Mouse (Mus musculus) c-Kit-positive CD71-negative TER-119-negative erythroid progenitor cells, embryonic 14.5 days (primary cell): ENCODE measurements around the gene Calcoco2.
"Not testable (repeated sequence)": the region's sequence is repeated elsewhere in the genome, so short reads cannot be mapped to it uniquely, and the experiment has no call there.

Experiments
- DNase-seq: peaks from one replicate; pipeline ENCODE4 v3.0.0-alpha.2; 2013; ENCODE audit warnings: low read depth

Gene Calcoco2

DNA sequence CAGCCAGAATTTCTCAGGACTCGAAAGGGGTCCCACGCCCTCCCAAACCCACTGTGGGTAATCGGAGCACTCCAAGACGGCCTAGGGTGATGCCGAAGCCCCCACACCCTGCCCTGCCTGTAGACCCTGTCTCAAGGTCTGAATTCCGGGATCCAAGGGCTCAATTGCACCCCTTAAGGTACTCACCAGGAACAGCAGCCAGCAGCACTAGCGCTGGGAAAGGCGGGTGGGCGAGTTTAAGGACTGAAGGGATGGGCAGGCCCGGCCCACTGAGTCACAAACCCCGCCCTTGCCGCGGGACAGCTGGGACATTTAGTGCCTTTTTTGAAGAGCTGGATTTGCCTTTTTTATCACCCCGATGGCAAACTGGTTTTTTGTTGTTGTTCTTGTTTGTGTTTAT, at the start of gene Calcoco2:
Gene Calcoco2, minus strand, starts transcription at position 214 of the 400 bp plus-strand sequence.
- DNase-seq: no peak

DNA sequence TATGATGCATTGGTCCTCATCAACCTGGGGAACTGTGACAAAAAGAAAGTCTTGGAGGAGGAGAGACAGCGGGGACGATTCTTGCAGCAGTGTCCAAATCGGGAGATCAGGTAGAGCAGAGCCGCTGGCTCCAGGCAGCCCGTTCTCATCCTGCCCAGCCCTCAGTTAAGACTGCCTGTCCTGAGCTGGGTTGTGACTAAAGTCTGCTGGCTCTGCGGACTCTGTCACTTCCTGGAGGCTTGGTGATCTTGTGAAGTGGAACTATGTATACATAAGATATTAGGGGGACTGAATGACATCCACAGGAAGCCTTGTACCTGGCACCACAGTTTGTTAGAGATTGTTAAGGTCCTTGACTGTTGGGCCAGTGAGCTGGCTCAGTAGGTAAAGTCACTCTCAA, 35.7 kb upstream of the Calcoco2 start:
- no peak for DNase-seq

DNA sequence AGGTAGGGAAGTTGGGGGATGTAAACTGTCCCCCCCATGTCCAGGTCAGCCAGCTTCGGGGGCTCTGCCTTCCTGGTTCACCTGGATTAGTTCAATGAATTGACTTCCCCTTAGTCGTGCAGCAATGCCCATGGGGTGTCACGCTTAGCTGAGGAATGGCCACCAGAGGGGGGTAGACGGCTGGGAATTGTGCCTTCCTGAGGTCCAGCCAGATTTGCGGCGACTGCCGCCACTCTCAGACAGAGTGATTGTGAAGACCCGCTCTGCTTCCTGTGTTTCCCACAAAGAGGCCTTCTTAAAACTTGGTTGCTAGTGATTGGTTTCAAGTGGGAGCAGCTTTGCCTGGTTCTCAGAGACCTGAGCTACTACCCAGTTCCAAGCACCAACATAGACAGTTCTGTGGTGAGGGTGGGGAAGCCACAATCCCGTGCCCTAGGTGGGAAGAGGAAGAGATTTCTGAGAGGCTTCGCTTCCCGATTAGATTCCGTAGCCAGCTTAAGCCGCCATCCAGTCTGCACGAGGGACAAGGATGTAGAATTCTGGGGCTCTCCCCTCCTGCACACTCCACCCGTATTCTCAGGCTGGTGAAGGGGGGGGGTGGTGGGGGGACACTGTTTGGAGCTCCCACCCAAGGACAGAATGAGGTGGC, 34.0 kb upstream of the Calcoco2 start:
- peak; percentile 45 for DNase-seq

DNA sequence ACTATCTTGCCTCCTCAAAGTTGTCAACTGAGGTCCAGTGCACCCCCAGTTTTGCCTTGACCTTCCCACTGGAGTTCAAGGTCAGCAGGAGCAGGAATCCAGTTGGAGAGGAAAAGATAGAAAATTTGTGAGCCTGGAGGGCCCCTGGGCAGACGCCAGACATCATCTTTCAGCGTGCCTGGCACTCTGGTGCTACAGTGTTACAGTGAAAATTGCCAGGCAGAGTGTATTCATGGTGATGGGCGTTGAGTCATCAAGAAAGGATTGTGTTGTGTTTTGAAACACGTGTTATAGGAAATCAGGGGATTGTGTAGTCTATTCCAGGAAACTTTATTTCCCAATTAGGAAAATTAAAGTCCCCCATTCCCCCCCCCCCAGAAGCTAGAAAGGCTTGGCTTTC, 32.0 kb upstream of the Calcoco2 start:
- no peak for DNase-seq

DNA sequence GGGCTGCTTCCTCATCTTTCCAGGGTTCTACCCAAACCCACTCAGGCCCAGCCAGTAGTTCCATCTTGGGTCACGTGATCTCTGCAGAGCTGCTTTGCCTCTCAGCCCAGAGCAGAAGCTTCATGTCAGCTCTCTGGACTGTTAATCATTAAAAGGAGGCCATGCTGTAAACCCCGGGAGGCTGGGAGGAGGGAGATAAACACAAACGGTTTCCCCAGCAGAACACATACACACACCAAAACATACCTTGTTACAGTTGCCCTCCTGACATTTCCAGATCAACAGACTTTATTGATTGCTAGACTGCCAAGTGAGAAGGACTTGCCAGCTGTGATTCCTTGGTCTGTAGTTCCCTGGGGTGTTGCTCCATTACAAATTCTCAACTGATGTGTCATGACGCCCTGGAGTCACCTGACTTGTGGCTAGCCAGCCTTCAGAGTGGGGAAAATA, 29.0 kb upstream of the Calcoco2 start:
- no peak for DNase-seq

DNA sequence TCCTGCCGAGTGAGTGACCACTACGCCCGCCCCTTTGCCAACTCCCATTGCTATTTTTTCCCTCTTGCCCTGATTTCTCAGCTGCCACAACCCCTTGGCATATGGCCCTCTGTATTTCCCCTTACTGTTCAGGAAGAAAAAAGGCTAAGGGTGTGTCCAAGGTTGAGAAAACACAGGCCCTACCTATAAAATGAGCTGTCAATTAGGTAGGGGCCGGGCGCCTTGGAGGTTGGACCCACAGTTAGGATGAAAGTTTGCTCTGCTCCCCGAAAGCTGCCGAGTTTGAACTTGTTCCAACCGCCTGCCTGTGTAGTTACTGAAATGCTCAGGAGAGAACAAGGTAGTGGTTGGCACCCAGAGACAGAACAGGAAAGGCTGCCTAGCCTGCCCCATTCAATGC, 24.1 kb upstream of the Calcoco2 start:
- DNase-seq: no peak

DNA sequence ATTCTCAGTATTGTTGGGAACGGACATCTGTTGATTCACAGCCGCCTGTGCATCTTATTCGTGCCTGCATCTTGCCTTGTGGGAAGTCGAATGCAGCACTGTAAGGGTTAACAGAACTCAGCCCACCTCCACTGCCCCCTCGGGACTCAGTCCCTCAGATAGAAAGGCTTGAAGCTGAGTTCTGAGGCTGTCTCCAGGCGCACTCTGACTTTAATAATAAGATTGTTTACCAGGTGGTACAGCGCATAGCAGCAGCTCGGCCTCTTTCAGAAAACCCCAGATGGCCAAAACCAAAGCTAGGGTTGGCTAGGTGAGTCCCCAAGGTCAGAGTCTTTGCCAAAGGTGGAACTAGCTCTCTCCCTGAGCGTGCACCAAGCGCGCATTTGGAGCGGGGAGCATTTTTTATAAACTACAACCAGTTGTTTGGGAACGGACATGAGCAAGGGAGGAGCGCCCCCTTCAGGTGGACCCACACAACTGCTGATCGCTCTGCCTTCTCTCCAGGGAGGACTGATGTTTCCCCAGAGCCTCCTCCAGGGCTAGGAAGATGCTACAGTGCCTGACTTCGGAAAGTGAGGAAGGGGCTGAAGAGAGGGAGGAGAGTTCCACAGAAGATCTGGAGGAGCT, 21.6 kb upstream of the Calcoco2 start, which contains the start of gene Ttll6:
Gene Ttll6, plus strand, starts transcription at position 548 of the 627 bp plus-strand sequence.
- DNase-seq: peak; percentile 50

DNA sequence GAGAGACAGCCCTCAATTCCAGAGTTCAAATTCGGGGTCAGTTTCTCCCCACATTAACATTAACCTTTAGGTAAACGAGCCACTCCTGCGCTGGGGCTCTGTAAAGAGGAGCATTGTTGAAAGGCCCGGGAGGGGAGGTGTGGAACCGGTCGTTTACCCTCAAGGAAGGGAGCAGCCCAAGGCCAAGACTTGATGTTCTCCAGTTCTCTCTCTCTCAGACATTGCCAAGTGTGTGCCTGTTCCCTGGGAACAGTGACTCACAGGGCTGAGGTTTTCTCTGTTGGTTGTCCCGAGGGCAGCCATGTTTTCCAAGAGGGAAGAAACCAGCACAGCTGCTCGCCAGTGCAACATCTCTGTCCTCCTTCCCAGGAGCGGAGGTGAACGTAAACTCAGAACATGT, 18.8 kb upstream of the Calcoco2 start:
- no peak for DNase-seq

DNA sequence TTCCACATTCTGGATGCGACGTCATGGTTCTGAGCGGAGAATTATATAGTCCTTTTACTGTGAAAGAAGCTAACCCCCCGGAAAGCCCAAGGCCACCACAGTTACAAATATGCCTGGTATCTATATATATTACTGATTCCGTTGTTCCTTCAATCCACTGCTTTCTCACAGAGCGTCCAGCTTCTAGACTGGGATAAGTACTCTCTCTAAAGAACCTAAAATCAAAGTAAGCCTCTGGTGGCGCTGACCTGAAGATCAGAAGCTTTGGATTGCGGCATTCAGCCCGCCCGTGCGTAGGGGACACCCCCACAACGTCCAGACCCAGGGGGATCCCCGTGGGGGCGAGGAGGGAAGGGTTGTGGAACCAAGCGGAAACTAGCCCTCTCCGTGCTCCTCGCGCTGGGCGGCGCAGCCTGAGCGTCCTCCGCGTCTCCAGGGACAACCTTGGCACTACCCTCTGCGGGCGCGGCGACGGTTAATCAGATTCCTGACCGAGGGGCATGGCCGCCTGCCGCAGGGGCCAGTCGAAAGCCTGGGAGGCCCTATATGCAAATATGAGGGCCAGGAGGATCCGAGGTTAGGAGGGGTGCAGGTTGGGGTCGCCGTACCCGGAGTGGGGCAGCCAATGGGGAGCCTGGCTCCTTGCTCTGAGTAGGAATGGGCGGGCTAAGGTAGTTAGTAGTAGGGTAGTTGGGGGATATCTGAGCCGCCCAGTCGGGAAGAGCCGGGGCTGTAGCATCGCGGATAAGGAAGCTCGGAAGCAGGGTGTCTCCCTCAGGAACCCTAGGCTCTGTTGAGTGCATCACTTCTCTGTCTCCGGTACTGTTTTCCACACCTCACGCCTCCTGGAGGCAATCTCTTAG, 12.5 kb upstream of the Calcoco2 start:
- no peak for DNase-seq

DNA sequence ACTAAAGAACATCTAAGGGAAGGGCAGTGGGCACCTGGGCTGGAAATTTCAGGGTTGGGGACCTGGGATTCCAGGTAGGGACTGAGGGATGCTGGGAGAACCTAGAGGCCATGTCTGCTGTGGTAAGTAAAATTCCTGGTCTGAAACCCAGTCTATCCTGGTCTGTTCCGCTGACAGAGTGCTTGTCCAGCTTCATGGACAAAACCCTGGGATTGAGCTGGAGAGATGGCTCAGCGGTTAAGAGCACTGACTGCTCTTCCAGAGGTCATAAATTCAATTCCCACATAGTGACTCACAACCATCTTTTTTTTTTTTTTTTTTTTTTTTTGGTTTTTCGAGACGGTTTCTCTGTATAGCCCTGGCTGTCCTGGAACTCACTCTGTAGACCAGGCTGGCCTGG, 11.0 kb upstream of the Calcoco2 start:
- DNase-seq: not testable (repeated sequence)

DNA sequence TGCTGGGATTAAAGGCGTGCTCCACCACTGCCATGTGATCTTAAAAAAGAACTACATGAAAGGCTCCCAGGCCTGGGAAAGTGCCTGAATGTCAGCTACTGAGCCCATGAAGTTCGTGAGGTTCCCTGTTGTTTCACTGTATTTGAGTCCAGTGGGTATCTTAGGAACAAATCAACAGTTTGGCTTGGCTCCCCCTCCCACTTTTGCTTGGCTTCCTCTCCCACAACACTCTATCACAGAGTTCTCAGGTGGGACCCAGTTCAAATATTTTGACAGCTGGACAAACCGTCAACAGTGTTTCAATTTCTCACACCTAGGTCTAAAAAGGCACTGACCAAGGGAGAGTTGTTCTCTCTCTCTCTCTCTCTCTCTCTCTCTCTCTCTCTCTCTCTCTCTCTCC, 7.6 kb upstream of the Calcoco2 start:
- DNase-seq: no peak

DNA sequence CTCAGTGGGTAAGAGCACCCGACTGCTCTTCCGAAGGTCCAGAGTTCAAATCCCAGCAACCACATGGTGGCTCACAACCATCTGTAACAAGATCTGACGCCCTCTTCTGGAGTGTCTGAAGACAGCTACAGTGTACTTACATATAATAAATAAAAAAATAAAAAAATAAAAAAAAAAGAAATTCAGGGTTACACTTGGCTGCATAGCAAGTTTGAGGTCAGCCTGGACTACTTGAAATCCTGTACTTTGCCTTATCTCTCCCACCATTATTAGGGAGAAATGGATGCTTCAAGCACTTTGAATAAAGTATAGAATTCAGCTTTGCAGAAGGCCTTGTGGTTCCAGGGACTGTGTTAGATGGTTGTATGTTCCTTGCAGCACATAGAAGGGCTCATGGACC, 5.2 kb upstream of the Calcoco2 start:
- not testable (repeated sequence) for DNase-seq

DNA sequence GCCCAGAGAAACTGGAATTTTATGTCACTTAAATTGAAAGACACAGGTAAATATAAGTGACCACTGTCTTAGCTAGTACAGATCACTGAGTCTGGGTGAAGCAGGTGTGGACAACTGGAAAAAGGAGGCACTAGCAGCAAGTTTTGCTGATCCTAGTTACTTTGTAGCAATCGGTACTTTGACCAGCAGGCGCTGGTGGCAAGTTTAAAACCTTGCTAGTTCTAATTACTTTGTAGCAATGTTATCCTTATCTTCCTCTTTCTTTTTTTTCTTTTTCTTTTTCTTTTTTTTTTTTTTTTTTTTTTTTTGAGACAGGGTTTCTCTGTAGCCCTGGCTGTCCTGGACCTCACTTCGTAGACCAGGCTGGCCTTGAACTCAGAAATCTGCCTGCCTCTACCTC, 4.4 kb upstream of the Calcoco2 start:
- DNase-seq: no peak

DNA sequence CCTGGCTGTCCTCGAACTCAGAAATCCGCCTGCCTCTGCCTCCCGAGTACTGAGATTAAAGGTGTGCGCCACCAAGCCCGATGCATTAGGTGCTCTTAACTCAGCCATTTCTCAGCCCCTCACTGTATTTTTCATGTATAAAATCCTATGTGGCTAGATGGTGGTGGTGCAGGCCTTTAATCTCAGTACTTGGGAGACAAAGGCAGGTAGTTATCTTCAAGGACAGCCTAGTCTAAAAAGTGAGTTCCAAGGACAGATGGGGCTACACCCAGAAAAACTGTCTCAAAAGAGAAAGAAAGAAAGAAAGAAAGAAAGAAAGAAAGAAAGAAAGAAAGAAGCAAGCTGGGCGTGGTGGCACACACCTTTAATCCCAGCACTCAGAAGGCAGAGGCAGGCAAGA, 3.7 kb upstream of the Calcoco2 start:
- DNase-seq: no peak

DNA sequence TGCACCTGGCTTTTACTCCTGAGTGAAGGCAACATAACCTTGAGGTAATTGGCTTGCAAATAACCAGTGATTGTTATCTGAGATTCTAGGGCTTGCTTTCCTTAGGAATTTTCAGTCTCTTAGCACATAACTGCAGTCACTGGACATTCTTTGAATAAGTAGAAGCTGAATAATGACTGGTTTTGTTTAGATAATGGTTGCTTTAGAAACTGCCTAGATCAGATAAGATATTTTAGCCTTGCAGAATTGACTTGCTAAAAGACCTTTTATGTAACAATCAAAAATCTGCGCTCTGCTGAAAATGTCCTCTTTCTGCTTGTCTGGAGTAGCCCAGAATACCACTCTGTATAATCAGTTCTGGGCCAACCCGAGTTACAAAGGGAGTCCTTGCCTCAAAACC, 2.3 kb upstream of the Calcoco2 start:
- DNase-seq: no peak

DNA sequence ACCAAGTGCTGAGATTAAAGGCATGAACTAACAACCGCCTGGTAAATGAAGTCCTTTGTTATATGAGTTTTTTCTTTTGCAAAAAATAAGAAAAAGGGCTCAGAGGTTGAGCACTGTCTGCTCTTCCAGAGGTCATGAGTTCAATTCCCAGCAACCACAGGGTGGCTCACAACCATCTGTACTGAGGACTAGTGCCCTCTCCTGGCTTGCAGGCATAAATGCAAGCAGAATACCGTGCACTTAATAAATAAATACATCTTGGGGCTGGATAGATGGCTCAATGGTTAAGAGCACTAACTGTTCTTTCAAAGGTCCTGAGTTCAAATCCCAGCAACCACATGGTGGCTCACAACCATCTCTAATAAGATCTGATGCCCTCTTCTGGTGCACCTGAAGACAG, 814 bp downstream of the Calcoco2 start:
- not testable (repeated sequence) for DNase-seq

DNA sequence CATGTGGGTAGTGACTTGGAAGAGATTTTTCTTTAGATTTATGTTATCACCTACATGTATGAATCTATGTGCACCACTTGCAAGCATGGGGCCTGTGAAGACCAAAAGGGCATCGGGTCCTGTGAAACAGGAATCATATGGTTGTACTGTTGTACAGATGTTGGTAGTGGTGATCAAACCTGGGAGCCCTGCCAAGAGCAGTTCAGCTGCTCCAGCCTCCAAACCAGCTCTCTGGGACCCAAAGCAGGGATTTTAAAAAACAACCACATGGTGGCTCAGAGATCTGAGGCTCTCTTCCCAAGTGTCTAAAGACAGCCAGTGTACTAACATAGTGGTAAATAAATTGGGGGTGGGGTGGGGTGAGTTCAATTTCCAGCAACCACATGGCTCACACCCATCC, 3.4 kb downstream of the Calcoco2 start:
- no peak for DNase-seq

DNA sequence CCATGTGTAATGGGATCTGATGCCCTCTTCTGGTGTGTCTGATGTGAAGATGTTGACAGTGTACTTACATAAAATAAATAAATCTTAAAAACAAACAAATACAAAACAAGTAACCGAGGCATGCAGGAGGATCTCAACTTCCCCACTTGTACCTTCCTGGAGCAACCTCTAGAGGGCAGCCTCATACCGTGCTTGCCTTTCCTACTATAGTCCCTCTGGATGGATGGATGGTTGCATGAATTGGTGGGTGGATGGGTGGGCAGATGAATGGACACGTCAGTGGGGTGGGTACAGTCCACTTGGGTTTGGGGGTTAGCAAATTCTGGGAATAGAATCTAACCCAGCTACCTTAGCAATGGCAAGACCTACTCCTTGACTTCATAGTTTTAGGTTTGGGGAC, 18.4 kb downstream of the Calcoco2 start:
- DNase-seq: no peak

DNA sequence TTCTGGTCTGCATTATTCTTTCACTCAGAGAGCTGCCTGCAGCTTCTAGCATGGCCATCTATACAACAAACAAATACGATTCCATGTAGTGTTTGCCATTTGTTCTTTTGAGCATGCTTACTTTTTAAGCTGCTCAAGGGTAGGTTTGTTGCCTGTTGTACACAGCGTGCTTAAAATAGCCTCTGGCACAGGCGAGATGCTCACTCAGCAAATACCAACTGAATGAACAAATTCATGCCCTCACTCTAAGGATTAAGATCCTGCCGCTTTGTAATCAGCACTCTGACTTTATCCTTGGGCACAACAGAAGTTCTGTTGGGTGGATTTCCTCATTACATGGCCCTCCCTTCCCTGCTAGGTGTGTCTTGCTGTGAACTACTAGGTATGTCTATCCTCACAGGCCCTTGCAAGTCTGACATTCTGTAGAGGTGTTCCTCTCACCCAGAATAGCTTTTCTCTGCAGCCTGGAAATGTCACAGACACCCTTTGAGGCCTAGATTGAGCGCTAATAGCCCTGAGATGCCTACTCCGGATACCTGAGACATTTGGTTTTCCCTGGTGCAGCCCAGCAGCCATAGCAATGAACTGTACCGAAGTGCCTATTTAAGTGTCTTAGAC, 19.0 kb downstream of the Calcoco2 start:
- no peak for DNase-seq

DNA sequence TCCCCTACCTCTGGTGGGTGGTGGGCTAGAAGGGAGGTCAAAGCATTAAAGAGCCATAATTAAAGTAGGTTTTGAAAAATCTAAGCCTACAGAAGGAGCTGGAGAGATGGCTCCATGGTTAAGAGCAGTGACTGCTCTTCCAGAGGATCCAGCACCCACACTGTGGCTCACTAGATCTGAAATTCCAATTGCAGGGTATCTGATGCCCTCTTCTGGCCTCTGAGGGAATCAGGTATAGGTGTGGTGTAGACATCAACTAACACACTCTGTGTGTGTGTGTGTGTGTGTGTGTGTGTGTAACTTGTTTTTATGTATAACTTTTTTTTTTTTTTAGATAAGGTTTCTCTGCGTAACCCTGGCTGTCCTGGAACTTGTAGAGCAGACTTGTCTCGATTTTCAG, 20.7 kb downstream of the Calcoco2 start:
- no peak for DNase-seq

DNA sequence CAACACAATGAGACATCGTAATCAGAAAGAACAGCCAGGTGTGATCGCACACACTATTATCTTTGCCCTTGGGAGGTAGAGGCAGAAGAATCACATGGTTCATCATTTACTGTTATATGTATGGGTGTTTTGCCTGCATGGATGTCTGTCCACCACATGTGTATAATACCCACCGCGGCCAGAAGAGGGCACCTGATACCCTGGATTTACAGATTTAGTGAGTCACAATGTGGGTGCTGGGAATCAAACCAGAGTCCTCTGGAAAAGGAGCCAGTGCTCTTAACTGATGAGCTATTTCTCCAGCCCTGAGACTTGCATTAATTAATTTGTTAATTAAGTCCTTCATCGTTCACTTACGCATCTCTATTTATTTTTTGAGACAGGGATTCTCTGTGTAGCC, 23.8 kb downstream of the Calcoco2 start:
- DNase-seq: no peak

DNA sequence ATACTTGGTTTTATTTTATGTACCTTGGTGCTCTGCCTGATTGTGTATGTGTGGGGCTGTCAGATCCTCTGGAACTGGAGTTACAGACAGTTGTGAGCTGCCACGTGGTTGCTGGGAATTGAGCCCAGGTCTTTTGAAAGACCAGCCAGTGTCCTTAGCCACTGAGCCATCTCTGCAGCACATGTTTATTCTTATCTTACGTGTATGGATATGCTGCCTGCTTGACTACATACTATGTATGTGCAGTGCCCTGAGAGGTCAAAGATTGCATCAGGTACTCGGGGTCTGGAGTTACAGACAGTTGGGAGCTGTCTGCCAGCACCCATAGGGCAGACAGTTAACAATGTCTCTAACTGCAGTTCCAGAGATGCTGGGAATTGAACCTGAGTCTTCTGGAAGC, 29.1 kb downstream of the Calcoco2 start:
- no peak for DNase-seq

DNA sequence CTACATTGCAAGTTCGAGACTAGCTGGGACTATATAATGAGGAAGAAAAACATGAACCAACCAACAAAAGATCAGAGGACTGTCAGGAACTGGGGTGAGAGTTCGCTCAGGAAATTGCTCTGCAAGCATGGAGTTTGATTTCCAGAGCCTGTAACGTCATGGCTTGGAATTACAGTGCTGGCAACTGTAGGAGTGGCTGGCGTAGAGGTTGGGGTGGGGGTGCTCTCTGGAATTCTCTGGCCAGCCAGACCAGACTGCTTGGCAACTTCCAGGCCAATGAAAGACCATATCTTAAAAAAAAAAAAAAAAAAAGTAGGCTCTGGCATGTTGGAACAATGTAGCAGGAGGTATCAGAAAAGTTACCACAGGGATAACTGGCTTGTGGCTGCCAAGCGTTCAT, 31.0 kb downstream of the Calcoco2 start:
- DNase-seq: no peak
